ENCODE assay signal across 17 mouse cellular contexts in genomic region chr16:32541338-32542179, GRCm38 (mm10). TPM values are rescaled to one million over a fixed set of nuclear protein-coding genes. Genes with fewer than 3 reads are reported as not detected.
DNase-seq lines count a peak whose midpoint lies in the region; ATAC-seq and TF ChIP-seq lines count a peak whose summit lies in the region.
"Had no signal": no experiment of that assay in that cellular context is flagged by ENCODE, and none has a peak within 500 bp of the region (broad histone marks: within the 10 kb centered on the region; RNA-seq: fewer than 3 reads in every experiment).

No protein-coding gene starts in this region.

- TF ChIP-seq POLR2A in kidney, adult 2 months (IDR thresholded peaks at IDR 0.05; ENCODE audit: low read depth, low read length) = no peak

- peak; percentile 47 for ATAC-seq in intestine, embryonic 15.5 days
- peak; percentile 76 for ATAC-seq in megakaryocyte progenitor cell, adult 5-6 weeks (replicated peaks; ENCODE audit: poor library complexity)

- no peaks in the 10 kb centered on the region for H3K9me3 ChIP-seq in intestine, embryonic 15.5 days
- H3K9me3 ChIP-seq: neural tube, embryonic 12.5 days had no signal

- no peaks in the 10 kb centered on the region for H3K27me3 ChIP-seq in kidney, adult 2 months (replicated peaks; ENCODE audit: control insufficient read depth, insufficient read depth, low read length)
- H3K27me3 ChIP-seq in intestine, embryonic 15.5 days (replicated peaks) = no peaks in the 10 kb centered on the region
- H3K27me3 ChIP-seq: neural tube, embryonic 12.5 days had no signal

- H3K36me3 ChIP-seq in kidney, adult 2 months (ENCODE audit: control insufficient read depth, insufficient read depth, low read length) = no peaks in the 10 kb centered on the region
- H3K36me3 ChIP-seq in intestine, embryonic 15.5 days = no peaks in the 10 kb centered on the region
- H3K36me3 ChIP-seq: neural tube, embryonic 12.5 days had no signal

- WGBS in kidney, adult 2 months = 76% methylated on average over 6 of the region's 6 CpGs
- WGBS in intestine, embryonic 15.5 days = 83% methylated on average over 6 of the region's 6 CpGs

- H3K4me2 ChIP-seq in intestine, embryonic 15.5 days (replicated peaks) = no peak overlapping the region
- H3K4me2 ChIP-seq: neural tube, embryonic 12.5 days had no signal

- H3K4me1 ChIP-seq in kidney, adult 2 months (ENCODE audit: control insufficient read depth, insufficient read depth, low read length) = peaks cover 6% of the 10 kb centered on the region; the same call in 1 of the 2 replicates
- peaks cover 7% of the 10 kb centered on the region for H3K4me1 ChIP-seq in intestine, embryonic 15.5 days (replicated peaks)
- H3K4me1 ChIP-seq: neural tube, embryonic 12.5 days had no signal

- H3K9ac ChIP-seq in intestine, embryonic 15.5 days = no peak overlapping the region
- H3K9ac ChIP-seq: neural tube, embryonic 12.5 days had no signal

- peak; percentile 61 for DNase-seq in kidney, adult 2 months
- no peak for DNase-seq in kidney, postnatal 25 days
- peak; percentile 51 for DNase-seq in adrenal gland, postnatal 14 days
- no peak for DNase-seq in gastrocnemius, postnatal 25 days
- DNase-seq in left cerebral cortex, postnatal 10 days (ENCODE audit: extremely low spot score in 1 of 2, low spot score in 2 of 2) = no peak
- no peak for DNase-seq in urinary bladder, adult 18-20 months (ENCODE audit: low spot score in 2 of 2)
- DNase-seq: cerebellum, adult 18-20 months; embryo, embryonic 11 days; gastrocnemius, postnatal 14 days; thymus, postnatal 4 days had no signal

- no peak overlapping the region for H3K4me3 ChIP-seq in kidney, adult 2 months (ENCODE audit: insufficient read depth, low read depth, low read length)
- H3K4me3 ChIP-seq in intestine, embryonic 15.5 days (replicated peaks) = no peak overlapping the region
- H3K4me3 ChIP-seq: neural tube, embryonic 12.5 days had no signal

- H3K27ac ChIP-seq in kidney, adult 2 months (ENCODE audit: insufficient read depth, low read depth, low read length) = 0 out of 2 replicates have a peak overlapping the region, but pooled peaks have one; percentile 55
- 0 out of 2 replicates have a peak overlapping the region, but pooled peaks have one; percentile 17 for H3K27ac ChIP-seq in intestine, embryonic 15.5 days
- H3K27ac ChIP-seq: neural tube, embryonic 12.5 days had no signal

- intact Hi-C loops in left cerebral cortex, postnatal 10 days (cut with DNase I) = no loop called here

- no peak for TF ChIP-seq CTCF in kidney, adult 2 months (conservative IDR thresholded peaks at IDR 0.05; ENCODE audit: insufficient read depth, insufficient read length, low read depth, low read length)

RNA-seq across cellular contexts. Expression of gene Zdhhc19, which starts 45.5 kb away (rescaled TPM):
- polyA plus RNA-seq in kidney, adult 2 months (2012; rRNA removed) = 0.11 TPM in 1 of 2 replicates, not detected in the other
- total RNA-seq in adrenal gland, postnatal 14 days (2021) = not detected in 2 replicates
- 1.1 and 1.2 TPM in 2 replicates for polyA plus RNA-seq in intestine, embryonic 15.5 days (2015; fragmentation: Nextera tagmentation; extraction: Ambion mirVana)
- not detected in 2 replicates for total RNA-seq in megakaryocyte progenitor cell, adult 5-6 weeks (2015)
- not detected in 2 replicates for total RNA-seq in megakaryocyte progenitor cell, adult 5-6 weeks (2017)
- total RNA-seq in gastrocnemius, postnatal 25 days (2021) = not detected
- total RNA-seq in left cerebral cortex, postnatal 10 days (2021) = not detected
- total RNA-seq: gastrocnemius, postnatal 14 days; layer of hippocampus, adult 18-20 months had no signal
- polyA plus RNA-seq: forebrain, embryonic 11.5 days; hindbrain, embryonic 11.5 days; limb, embryonic 14.5 days; neural tube, embryonic 12.5 days had no signal

RNA-seq across cellular contexts. Expression of gene Slc51a, which starts 53.9 kb away (rescaled TPM):
- 92.3 and 97.3 TPM in 2 replicates for polyA plus RNA-seq in kidney, adult 2 months (2012; rRNA removed)
- total RNA-seq in adrenal gland, postnatal 14 days (2021) = not detected in 2 replicates
- polyA plus RNA-seq in intestine, embryonic 15.5 days (2015; fragmentation: Nextera tagmentation; extraction: Ambion mirVana) = 97.1 and 104 TPM in 2 replicates
- not detected in 2 replicates for total RNA-seq in megakaryocyte progenitor cell, adult 5-6 weeks (2015)
- 0.04 and 0.17 TPM in 2 replicates for total RNA-seq in megakaryocyte progenitor cell, adult 5-6 weeks (2017)
- not detected for total RNA-seq in gastrocnemius, postnatal 25 days (2021)
- not detected for total RNA-seq in left cerebral cortex, postnatal 10 days (2021)
- total RNA-seq: gastrocnemius, postnatal 14 days; layer of hippocampus, adult 18-20 months had no signal

Comparison
In these comparisons a context has a peak if more than half of its experiments do, and no peak if none do; other contexts are left out.
1. DNase-seq: peak in kidney, adult 2 months (single experiment) and adrenal gland, postnatal 14 days (single experiment); none in kidney, postnatal 25 days (0 of 2), gastrocnemius, postnatal 25 days (single experiment), left cerebral cortex, postnatal 10 days (0 of 2) and urinary bladder, adult 18-20 months (0 of 2).